Mouse (Mus musculus) right cerebral cortex, postnatal 36 days (tissue): ENCODE measurements at regions not wholly inside any gene's neighbourhood (a gene's known extent, or its start where the extent isn't known, plus 50 kb on each side); places are given as distances from the start of the nearest gene placed in this dataset.

ENCODE experiments used
- DNase-seq, 2 experiments: peaks; one replicate each; pipeline ENCODE4 v3.0.0; 2022; ENCODE audit warnings: low spot score in 2 of 2, mixed read lengths in 1 of 2

DNA sequence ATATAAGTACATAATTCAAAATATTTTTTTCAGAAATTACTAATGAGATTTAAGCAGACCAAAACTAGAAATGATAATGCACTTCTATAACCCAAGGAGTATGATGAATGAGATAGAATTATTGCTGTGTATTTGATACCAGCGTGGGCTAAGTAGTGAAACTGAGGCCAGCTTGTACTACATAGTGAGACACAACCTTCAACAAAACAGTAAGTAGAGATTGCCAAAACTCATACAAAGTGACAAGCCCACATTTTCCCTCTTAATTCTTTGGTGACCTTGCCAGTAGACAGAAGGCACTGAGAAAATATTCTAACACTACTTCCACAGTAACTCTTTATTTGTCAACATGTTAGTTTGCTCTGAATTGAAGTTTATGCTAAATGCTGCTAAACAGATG is 84.8 kb downstream of the 4933402E13Rik start:
- DNase-seq = no peak

- DNase-seq = peak in 1 of 2 experiments; percentile 4
These were observed 56.9 kb upstream of the 4931400O07Rik start for GRCm38 (mm10) chrX:62410901-62411300.
